In the genomic region with DNA sequence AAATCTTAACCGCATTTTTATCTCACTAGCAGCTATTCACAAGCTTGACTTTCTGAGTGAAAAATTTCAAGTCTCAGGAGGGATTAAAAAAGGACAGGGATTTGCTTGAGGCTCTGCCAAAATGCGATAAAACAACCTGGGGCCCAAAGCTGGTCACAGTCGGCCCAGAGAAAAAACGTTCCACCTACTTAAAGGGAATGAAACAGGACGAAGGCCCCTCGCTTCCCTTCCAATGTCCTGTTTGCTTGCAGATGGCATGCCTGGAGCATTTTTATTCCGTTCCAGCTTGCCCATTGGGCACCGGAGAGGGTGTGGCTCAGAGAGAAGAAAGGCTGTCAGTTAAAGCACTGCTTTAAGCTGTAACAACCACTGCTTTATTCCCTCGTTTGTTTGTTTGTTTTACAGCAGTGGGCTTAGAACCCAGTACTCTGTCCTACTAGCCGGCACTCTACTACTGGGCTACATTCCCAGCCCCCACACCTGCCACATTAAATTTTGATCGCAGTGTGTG, we compare ENCODE assay signal across 8 mouse cellular contexts.
DNase-seq lines count a peak whose midpoint lies in the region; ATAC-seq lines count a peak whose summit lies in the region.

No protein-coding gene starts in this region.

- H3K9ac ChIP-seq in neural tube, embryonic 15.5 days (replicated peaks), result peak overlapping the region; percentile 33

- peak overlapping the region; percentile 62 for H3K4me2 ChIP-seq in neural tube, embryonic 15.5 days

- DNase-seq in cerebellum, adult 8-10 months, result no peak
- peak; percentile 37 to 54 for DNase-seq in cerebellum, postnatal 25 days
- DNase-seq in frontal cortex, postnatal 36 days (ENCODE audit: low spot score in 2 of 2), result peak; percentile 36 to 74
- DNase-seq in left cerebral cortex, adult 11 months (ENCODE audit: low spot score), result peak; percentile 38
- DNase-seq in kidney, postnatal 10 days, result no peak

- H3K4me3 ChIP-seq in neural tube, embryonic 15.5 days (replicated peaks), result peak overlapping the region; percentile 35

- ATAC-seq in cerebellum, adult (ENCODE audit: insufficient number of reproducible peaks, low FRiP score, low TSS enrichment), result 0 out of 2 replicates have a peak, but pooled peaks have one; percentile 45
- peak; percentile 84 for ATAC-seq in neural tube, embryonic 15.5 days (ENCODE audit: low FRiP score)
- no peak for ATAC-seq in megakaryocyte-erythroid progenitor cell, adult 5-6 weeks (replicated peaks; ENCODE audit: low FRiP score, low TSS enrichment, poor library complexity, severe bottlenecking)

- H3K27ac ChIP-seq in neural tube, embryonic 15.5 days (replicated peaks), result peak overlapping the region; percentile 78

- peaks cover 14% of the 10 kb centered on the region for H3K4me1 ChIP-seq in neural tube, embryonic 15.5 days

- no peaks in the 10 kb centered on the region for H3K27me3 ChIP-seq in neural tube, embryonic 15.5 days (replicated peaks)

- H3K36me3 ChIP-seq in neural tube, embryonic 15.5 days, result no peaks in the 10 kb centered on the region

- H3K9me3 ChIP-seq in neural tube, embryonic 15.5 days (replicated peaks), result no peaks in the 10 kb centered on the region

- WGBS in neural tube, embryonic 15.5 days, result 6% methylated on average over 11 of the region's 11 CpGs

Comparison
In these comparisons a context has a peak if more than half of its experiments do, and no peak if none do; other contexts are left out.
1. DNase-seq: peak in cerebellum, postnatal 25 days (2 of 2), frontal cortex, postnatal 36 days (2 of 2) and left cerebral cortex, adult 11 months (single experiment); none in cerebellum, adult 8-10 months (single experiment) and kidney, postnatal 10 days (single experiment).